Mouse (Mus musculus) spleen, adult 18-20 months (tissue): ENCODE data around the gene Mapkapk3.
A peak's percentile ranks its signal among the peaks of the same experiment; 100 is the strongest.

Experiments used
- DNase-seq, 2 experiments: peaks; one replicate each; pipeline ENCODE4 v3.0.0; 2022; ENCODE audit warnings: mixed read lengths in 2 of 2

Mapkapk3 gene

DNA sequence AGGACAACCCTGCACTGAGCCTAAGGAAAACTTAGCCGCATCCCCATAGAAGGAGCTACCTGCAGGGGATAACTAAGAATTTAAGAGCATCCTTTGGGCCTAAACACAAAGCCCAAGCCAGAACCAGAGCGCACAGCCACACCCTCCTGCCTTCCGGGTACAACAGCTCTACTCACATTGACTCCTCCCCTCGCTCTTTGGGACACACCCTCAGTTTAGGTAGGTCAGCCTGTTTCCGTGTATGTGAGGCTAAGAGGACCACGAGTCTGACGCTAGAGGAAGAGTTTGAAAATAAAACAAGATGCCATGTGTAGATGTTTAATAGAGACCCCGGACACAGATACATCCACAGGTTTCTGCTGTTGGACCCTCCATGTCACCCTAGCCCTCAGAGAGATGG, 966 bp downstream of the Mapkapk3 start:
- DNase-seq: peak; percentile 43 to 49

GRCm38 (mm10) chr9:107288105-107288650, 1.5 kb downstream of the Mapkapk3 start:
- DNase-seq: no peak

DNA sequence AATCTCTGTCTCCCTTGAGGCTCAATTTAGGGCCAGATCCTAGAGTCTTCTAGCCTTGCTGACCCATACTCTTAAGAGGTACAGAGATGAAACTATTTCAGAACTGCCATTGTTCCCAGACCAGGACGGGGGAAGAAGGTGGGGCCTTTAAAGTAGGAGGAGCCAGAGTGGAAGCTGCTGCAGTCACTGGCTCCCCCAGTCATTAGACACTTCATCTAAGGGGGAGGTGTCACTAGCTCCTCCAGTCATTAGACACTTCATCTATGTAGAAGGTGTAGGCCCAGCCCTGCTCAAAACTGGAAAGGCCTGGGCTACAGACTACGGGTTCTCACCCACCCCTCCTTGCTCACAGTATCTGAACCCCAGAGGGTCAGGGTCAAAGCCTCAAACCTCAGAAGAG, 2.4 kb downstream of the Mapkapk3 start:
- no peak for DNase-seq

GRCm38 (mm10) chr9:107285009-107285408, 4.7 kb downstream of the Mapkapk3 start:
- DNase-seq: peak in 1 of 2 experiments; percentile 30

GRCm38 (mm10) chr9:107282951-107283350, 6.7 kb downstream of the Mapkapk3 start:
- no peak for DNase-seq

- DNase-seq: no peak
These were observed 8.3 kb downstream of the Mapkapk3 start for GRCm38 (mm10) chr9:107281241-107281987.

- DNase-seq: peak in 1 of 2 experiments; percentile 16
These were observed 9.2 kb downstream of the Mapkapk3 start for GRCm38 (mm10) chr9:107280322-107281027.

DNA sequence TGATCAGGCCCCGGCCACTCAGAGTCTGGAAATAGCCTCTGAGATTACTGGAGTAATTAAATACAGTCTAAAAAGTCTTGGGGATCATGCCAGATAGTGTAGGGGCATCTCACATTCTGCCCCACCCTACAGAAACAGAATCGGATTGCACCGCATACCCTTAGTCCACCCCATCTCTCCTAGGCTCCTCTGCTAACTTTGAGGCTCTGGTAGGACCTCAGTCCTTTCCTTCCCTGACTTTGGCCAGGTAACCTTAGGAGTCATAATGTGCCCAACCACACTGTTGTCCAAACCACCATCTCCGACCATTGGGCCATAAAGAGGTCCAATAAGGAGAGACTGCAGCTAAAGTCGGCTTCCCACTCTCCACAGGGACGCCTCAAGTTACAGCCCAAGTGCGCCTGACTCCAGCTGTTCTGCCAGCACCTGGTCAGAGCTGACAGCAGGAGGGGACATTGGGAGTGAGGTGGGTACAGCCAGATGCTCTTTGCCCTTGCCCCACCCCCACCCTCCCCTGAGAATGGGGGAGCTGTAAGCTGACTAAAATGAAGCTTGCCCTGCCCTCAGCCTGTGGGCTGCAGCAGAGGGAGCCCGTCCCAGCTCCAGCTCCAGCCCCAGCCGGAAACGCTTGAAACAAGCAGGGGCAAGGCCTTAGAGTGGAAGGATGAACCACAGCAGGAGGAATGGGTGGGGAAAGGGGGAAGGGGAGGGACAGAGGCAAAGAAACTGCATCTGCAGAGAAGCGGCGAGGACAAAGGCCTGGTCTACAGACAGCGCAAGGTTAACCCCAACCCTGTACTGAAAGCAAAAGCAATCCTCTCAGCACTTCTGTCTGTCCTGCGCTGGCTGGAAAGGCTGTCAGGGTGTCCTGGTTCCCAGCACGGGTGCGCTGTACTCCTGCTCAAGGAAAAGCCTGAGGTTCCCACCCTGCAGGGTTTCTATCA, 10.0 kb downstream of the Mapkapk3 start:
- DNase-seq: no peak

DNA sequence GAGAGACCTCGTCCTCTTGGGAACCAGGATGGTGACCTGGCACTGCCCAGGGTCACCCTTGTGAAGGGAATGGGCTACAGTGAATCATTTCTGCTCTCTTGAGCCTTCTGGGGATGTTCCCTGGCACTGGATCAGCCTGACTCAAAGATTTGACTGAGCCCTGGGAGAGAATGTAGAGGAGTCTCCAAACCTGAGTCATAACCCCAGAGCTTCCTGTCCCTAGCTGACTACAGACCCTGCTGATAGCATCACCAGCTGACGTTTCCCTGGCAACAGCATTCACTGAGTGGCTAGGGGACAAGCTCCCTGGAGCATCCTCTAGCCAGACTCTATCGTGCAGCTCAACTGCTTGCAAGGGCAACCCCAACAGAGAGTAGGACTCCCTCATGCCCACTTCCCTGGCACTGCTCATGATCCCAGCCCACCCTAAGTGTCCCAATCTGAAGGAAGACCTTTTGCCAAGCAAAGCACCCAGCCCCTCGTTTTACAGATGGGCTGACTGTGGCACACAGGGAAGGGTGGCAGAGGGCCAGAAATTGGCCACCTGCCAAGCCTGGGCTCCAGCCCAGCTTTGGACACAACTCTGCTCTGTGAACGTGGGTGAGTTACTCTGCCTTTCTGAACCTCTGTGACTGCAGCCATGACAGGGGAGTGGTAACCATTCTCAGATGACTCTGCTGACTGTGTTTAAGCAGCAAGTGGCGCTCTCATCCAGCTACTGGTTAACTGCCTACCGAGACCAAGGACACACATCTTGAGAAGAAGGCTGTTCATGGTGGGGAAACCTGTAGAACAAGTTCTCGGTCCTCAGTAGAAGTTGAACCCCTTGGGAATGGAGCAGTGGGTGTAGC, 10.9 kb downstream of the Mapkapk3 start:
- DNase-seq: no peak

GRCm38 (mm10) chr9:107278126-107278525, 11.6 kb downstream of the Mapkapk3 start:
- no peak for DNase-seq

DNA sequence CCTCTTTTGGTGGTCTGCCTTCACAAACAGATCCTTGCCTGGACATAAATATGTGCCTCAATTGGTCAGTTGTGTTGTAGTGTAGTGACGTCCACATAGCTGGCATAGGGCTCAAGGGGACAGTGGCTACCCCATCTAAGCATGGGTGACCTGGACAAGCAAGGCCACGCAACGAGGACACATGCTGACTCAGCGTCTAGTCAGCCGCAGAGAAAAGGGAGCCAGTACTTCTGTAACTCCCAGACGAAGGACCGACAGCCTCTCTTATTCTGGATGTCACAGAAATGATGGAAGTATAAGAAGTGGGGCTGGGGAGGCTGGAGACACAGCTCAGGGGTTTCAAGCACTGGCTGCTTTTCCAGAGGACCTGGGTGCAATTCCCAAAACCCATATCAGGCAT, 12.1 kb downstream of the Mapkapk3 start:
- DNase-seq: no peak

GRCm38 (mm10) chr9:107275710-107276109, 14.0 kb downstream of the Mapkapk3 start:
- no peak for DNase-seq

- DNase-seq: no peak
These were observed 14.9 kb downstream of the Mapkapk3 start for GRCm38 (mm10) chr9:107274751-107275150.

DNA sequence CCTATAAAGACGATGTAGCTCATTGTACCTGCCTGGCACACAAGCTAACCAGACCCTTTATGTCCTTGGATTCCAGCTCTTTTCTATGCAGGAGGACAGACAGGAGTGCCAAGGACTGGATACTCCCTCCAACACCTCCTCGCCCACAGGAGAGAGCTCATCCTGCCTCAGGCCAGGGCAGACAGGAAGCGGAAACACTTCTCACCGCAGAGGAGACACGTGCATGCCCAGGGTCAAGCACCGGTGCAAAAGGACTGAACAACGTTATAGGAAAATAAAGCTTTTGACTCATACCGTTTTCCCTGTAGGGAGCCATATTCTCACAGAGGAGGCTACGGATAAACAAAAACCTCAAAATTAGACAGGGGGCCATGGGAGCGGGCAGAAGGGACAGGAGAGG, 16.5 kb downstream of the Mapkapk3 start:
- no peak for DNase-seq

DNA sequence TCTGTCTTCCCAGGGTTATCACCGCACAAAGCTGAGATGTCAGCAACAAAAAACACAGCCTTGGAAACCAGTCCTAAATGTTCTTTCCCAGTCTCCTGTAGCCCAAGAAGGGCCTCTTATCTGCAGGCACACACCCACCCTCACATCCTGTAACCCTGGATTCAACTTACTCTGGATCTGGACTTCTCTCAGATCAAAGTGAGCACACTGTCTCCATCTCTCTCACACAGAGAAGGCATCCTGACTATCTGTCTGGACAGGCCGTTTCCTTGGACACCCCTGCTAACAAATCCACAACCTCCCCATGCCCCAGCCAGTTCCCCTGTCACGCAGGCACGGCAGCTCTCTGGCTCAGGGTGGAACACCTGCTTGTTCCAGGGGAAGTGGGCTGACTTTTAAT, 17.4 kb downstream of the Mapkapk3 start:
- no peak for DNase-seq

GRCm38 (mm10) chr9:107271177-107271938, 18.3 kb downstream of the Mapkapk3 start:
- DNase-seq: no peak

DNA sequence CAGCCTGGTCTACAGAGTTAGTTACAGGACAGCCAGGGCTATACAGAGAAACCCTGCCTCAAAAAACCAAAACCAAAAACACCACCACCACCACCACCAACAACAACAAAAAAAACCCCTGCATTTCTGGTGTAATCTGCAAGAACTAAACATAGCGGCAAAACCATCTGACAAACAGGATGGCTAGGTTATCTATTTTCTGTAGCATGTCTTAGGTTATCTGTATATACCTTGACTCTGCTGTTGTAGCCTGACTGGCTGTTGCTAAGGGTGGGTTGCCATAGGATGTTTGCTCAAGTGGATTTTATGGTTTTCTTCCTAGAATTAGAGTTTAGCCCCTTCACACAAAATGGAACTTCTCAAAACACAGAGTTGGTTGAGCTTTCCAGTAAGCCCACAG, 19.9 kb downstream of the Mapkapk3 start:
- no peak for DNase-seq

GRCm38 (mm10) chr9:107267721-107268402, 21.8 kb downstream of the Mapkapk3 start:
- DNase-seq: no peak

GRCm38 (mm10) chr9:107267028-107267427, 22.6 kb downstream of the Mapkapk3 start:
- DNase-seq: no peak

GRCm38 (mm10) chr9:107264731-107265130, 24.9 kb downstream of the Mapkapk3 start:
- no peak for DNase-seq
